Mouse (Mus musculus): Measurements from ENCODE around the gene Bcl9. TPM values are rescaled to one million over a fixed set of nuclear protein-coding genes. Genes with fewer than 3 reads are reported as not detected.

Bcl9 gene
- polyA plus RNA-seq, 1 experiment: 4.9 TPM

- Histone ChIP-seq H3K27me3 (ENCODE audit: control insufficient read depth, insufficient read depth, insufficient read length) (peaks cover 12% of the 10 kb centered on the region), H3K4me3 (ENCODE audit: insufficient read depth, poor library complexity, severe bottlenecking) (no peak overlapping the region), H3K79me2 (ENCODE audit: control insufficient read depth, insufficient read depth) (no peaks in the 10 kb centered on the region), H3K79me3 (ENCODE audit: low read depth) (no peaks in the 10 kb centered on the region), H3K36me3 (ENCODE audit: control insufficient read depth, insufficient read depth) (no peaks in the 10 kb centered on the region), H3ac (ENCODE audit: control insufficient read depth, insufficient read length, low read depth) (no peak overlapping the region)
- TF ChIP-seq CEBPB (IDR thresholded peaks at IDR 0.05; ENCODE audit: low read depth) (no peak), MYOD1 (IDR thresholded peaks at IDR 0.05; ENCODE audit: control insufficient read depth, insufficient read length, low read depth) (no peak), USF1 (IDR thresholded peaks at IDR 0.05; ENCODE audit: low read depth) (no peak), MAX (IDR thresholded peaks at IDR 0.05) (no peak), CTCF (IDR thresholded peaks at IDR 0.05; ENCODE audit: control insufficient read depth, insufficient read depth, insufficient read length) (no peak), MYOG (IDR thresholded peaks at IDR 0.05; ENCODE audit: control insufficient read depth, extremely low read depth, insufficient read length) (no peak), FOSL1 (IDR thresholded peaks at IDR 0.05; ENCODE audit: insufficient read depth, low read length, poor library complexity, severe bottlenecking) (no peak)
These were observed 19.6 kb upstream of the Bcl9 start for GRCm38 (mm10) chr3:97317302-97317701.

DNA sequence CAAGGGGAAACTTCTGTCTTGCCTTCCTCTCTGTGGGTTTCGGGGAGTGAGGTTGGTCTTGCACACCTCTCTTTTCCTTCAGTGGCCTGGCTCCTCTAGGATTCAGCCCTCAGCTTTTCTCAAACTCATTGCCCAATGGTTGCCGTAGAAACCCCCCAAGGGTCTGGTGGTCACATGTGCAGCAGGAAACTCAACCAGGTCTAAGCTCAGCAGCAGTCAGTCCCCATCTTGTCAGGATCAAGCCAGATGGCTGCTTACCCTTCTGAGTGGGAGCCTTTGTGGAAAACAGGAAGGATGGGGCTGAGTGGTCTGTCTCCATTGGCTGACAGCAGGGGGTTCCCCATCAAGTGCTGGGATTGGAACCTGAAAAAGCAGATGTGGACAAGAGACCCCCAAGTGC lies 15.7 kb upstream of the Bcl9 start:
- Histone ChIP-seq H3K36me3 (ENCODE audit: control insufficient read depth, insufficient read depth) (no peaks in the 10 kb centered on the region), H3ac (ENCODE audit: control insufficient read depth, insufficient read length, low read depth) (no peak overlapping the region), H3K27me3 (ENCODE audit: control insufficient read depth, insufficient read depth, insufficient read length) (peaks cover 12% of the 10 kb centered on the region), H3K79me3 (ENCODE audit: low read depth) (no peaks in the 10 kb centered on the region), H3K4me3 (ENCODE audit: insufficient read depth, poor library complexity, severe bottlenecking) (no peak overlapping the region), H3K79me2 (ENCODE audit: control insufficient read depth, insufficient read depth) (no peaks in the 10 kb centered on the region)
- TF ChIP-seq MYOD1 (IDR thresholded peaks at IDR 0.05; ENCODE audit: control insufficient read depth, insufficient read length, low read depth): no peak
- no peak for TF ChIP-seq MYOG (IDR thresholded peaks at IDR 0.05; ENCODE audit: control insufficient read depth, extremely low read depth, insufficient read length)
- no peak for TF ChIP-seq CTCF (IDR thresholded peaks at IDR 0.05; ENCODE audit: control insufficient read depth, insufficient read depth, insufficient read length)
- TF ChIP-seq USF1 (IDR thresholded peaks at IDR 0.05; ENCODE audit: low read depth): no peak
- no peak for TF ChIP-seq FOSL1 (IDR thresholded peaks at IDR 0.05; ENCODE audit: insufficient read depth, low read length, poor library complexity, severe bottlenecking)
- TF ChIP-seq MAX (IDR thresholded peaks at IDR 0.05): no peak
- TF ChIP-seq CEBPB (IDR thresholded peaks at IDR 0.05; ENCODE audit: low read depth): no peak

GRCm38 (mm10) chr3:97311998-97312397 lies 14.3 kb upstream of the Bcl9 start:
- Histone ChIP-seq H3K4me3 (ENCODE audit: insufficient read depth, poor library complexity, severe bottlenecking) (no peak overlapping the region), H3K36me3 (ENCODE audit: control insufficient read depth, insufficient read depth) (no peaks in the 10 kb centered on the region), H3K79me2 (ENCODE audit: control insufficient read depth, insufficient read depth) (no peaks in the 10 kb centered on the region), H3ac (ENCODE audit: control insufficient read depth, insufficient read length, low read depth) (no peak overlapping the region), H3K27me3 (ENCODE audit: control insufficient read depth, insufficient read depth, insufficient read length) (peaks cover 4% of the 10 kb centered on the region), H3K79me3 (ENCODE audit: low read depth) (no peaks in the 10 kb centered on the region)
- TF ChIP-seq FOSL1 (IDR thresholded peaks at IDR 0.05; ENCODE audit: insufficient read depth, low read length, poor library complexity, severe bottlenecking) (no peak), MYOD1 (IDR thresholded peaks at IDR 0.05; ENCODE audit: control insufficient read depth, insufficient read length, low read depth) (no peak), MYOG (IDR thresholded peaks at IDR 0.05; ENCODE audit: control insufficient read depth, extremely low read depth, insufficient read length) (no peak)

- Histone ChIP-seq H3K79me3 (ENCODE audit: low read depth) (no peaks in the 10 kb centered on the region), H3K79me2 (ENCODE audit: control insufficient read depth, insufficient read depth) (no peaks in the 10 kb centered on the region), H3ac (ENCODE audit: control insufficient read depth, insufficient read length, low read depth) (no peak overlapping the region), H3K27me3 (ENCODE audit: control insufficient read depth, insufficient read depth, insufficient read length) (no peaks in the 10 kb centered on the region), H3K4me3 (ENCODE audit: insufficient read depth, poor library complexity, severe bottlenecking) (no peak overlapping the region), H3K36me3 (ENCODE audit: control insufficient read depth, insufficient read depth) (no peaks in the 10 kb centered on the region)
- TF ChIP-seq MAX (IDR thresholded peaks at IDR 0.05): no peak
- TF ChIP-seq CTCF (IDR thresholded peaks at IDR 0.05; ENCODE audit: control insufficient read depth, insufficient read depth, insufficient read length): no peak
- TF ChIP-seq MYOG (IDR thresholded peaks at IDR 0.05; ENCODE audit: control insufficient read depth, extremely low read depth, insufficient read length): no peak
These were observed 12.2 kb upstream of the Bcl9 start for GRCm38 (mm10) chr3:97309748-97310536.

DNA sequence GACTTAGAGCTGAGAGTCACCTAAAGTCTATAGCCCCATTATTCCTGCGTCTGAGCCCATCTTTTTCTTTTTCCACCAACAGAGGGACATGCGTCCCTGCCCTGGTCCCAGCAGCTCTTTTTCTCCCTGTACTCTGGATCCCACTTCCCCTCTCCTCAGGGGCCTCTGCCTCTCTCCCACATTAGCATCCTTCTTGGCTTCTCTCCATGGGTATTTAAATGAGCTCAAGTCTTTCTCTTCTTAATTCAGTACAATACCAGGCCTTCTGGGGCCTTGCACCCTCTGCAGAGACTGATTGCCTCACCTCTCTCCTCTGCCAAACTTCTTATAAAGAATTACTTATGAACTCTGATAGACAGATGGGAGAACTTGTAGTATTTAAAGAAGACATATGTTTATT lies 10.7 kb upstream of the Bcl9 start:
- Histone ChIP-seq H3K79me3 (ENCODE audit: low read depth) (no peaks in the 10 kb centered on the region), H3ac (ENCODE audit: control insufficient read depth, insufficient read length, low read depth) (no peak overlapping the region), H3K27me3 (ENCODE audit: control insufficient read depth, insufficient read depth, insufficient read length) (no peaks in the 10 kb centered on the region), H3K79me2 (ENCODE audit: control insufficient read depth, insufficient read depth) (no peaks in the 10 kb centered on the region), H3K4me3 (ENCODE audit: insufficient read depth, poor library complexity, severe bottlenecking) (no peak overlapping the region), H3K36me3 (ENCODE audit: control insufficient read depth, insufficient read depth) (no peaks in the 10 kb centered on the region)
- TF ChIP-seq CEBPB (IDR thresholded peaks at IDR 0.05; ENCODE audit: low read depth): no peak
- no peak for TF ChIP-seq FOSL1 (IDR thresholded peaks at IDR 0.05; ENCODE audit: insufficient read depth, low read length, poor library complexity, severe bottlenecking)
- no peak for TF ChIP-seq MAX (IDR thresholded peaks at IDR 0.05)
- TF ChIP-seq MYOD1 (IDR thresholded peaks at IDR 0.05; ENCODE audit: control insufficient read depth, insufficient read length, low read depth): no peak
- no peak for TF ChIP-seq MYOG (IDR thresholded peaks at IDR 0.05; ENCODE audit: control insufficient read depth, extremely low read depth, insufficient read length)
- no peak for TF ChIP-seq CTCF (IDR thresholded peaks at IDR 0.05; ENCODE audit: control insufficient read depth, insufficient read depth, insufficient read length)
- TF ChIP-seq USF1 (IDR thresholded peaks at IDR 0.05; ENCODE audit: low read depth): no peak

DNA sequence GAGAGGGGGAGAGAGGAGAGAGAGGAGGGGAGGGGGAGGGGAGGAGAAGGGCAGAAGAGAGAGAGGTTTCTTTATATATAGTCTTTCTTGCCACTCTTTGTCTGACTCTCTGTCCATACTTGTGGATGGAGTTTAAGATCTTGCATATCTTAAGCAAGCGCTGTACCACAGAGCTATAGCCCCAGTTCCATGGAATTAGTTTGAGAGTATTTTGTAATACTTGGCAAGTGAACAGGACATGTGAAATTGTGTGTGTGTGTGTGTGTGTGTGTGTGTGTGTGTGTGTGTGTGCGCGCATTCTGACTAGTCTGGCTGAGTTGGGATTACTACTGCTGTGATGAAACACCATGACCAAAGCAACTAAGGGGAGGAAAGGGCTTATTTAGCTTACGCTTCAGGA lies 8.2 kb upstream of the Bcl9 start:
- Histone ChIP-seq H3ac (ENCODE audit: control insufficient read depth, insufficient read length, low read depth) (no peak overlapping the region), H3K79me2 (ENCODE audit: control insufficient read depth, insufficient read depth) (no peaks in the 10 kb centered on the region), H3K36me3 (ENCODE audit: control insufficient read depth, insufficient read depth) (no peaks in the 10 kb centered on the region), H3K4me3 (ENCODE audit: insufficient read depth, poor library complexity, severe bottlenecking) (no peak overlapping the region), H3K79me3 (ENCODE audit: low read depth) (no peaks in the 10 kb centered on the region), H3K27me3 (ENCODE audit: control insufficient read depth, insufficient read depth, insufficient read length) (no peaks in the 10 kb centered on the region)
- TF ChIP-seq MAX (IDR thresholded peaks at IDR 0.05) (no peak), CEBPB (IDR thresholded peaks at IDR 0.05; ENCODE audit: low read depth) (no peak), CTCF (IDR thresholded peaks at IDR 0.05; ENCODE audit: control insufficient read depth, insufficient read depth, insufficient read length) (no peak), USF1 (IDR thresholded peaks at IDR 0.05; ENCODE audit: low read depth) (no peak), MYOD1 (IDR thresholded peaks at IDR 0.05; ENCODE audit: control insufficient read depth, insufficient read length, low read depth) (no peak), FOSL1 (IDR thresholded peaks at IDR 0.05; ENCODE audit: insufficient read depth, low read length, poor library complexity, severe bottlenecking) (no peak), MYOG (IDR thresholded peaks at IDR 0.05; ENCODE audit: control insufficient read depth, extremely low read depth, insufficient read length) (no peak)
